Mouse (Mus musculus): ENCODE results near the gene Ccl6. TPM values are rescaled to one million over a fixed set of nuclear protein-coding genes. Genes with fewer than 3 reads are reported as not detected.

The Ccl6 gene
- total RNA-seq (2023; ENCODE audit: inconsistent age) = 0.48 to 3.4 TPM (median 1.1 TPM) in 4 replicates

GRCm38 (mm10) chr11:83592853-83593252 lies at the start of gene Ccl6:
Gene Ccl6, minus strand, starts transcription at chr11:83593087.

DNA sequence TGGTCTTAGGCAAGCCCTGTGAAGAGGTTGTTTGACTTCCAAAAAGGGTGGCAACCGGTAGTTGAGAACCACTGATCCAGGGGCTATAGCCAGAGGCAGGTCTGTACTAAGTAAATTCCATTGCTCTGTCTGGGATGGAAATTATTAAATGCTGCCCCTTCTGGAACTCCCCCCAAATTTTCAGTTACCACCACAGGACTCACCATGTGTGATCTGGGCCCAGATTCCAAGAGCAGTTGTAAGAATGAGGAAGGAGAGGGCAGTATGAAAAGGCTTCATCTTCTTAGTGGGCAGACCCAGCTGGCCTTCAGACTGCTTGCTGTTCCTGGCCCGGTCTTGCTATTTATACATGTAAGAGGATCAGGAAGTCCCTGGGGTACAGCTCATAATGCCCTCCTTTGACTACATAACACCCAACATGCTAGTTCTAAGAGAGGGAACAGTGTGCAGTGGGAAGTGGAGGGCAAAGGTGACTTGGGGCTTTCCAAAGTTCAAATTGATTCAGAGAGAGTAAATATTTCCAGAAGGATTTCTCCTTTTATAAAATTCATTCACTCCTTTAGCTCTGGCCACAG lies 14.6 kb downstream of the Ccl6 start, which contains the start of gene Ccl9:
Ccl9 (minus strand) TSS at position 451 of the 575 bp plus-strand sequence.

Other genes with a start within 250 kb of the Ccl6 start
- 0.87 to 1.4 TPM (median 1.1 TPM) in 4 replicates for gene Rasl10b, start 183.9 kb downstream of the Ccl6 start, total RNA-seq (2023; ENCODE audit: inconsistent age)
- not detected in 4 replicates for gene Gas2l2, start 163.6 kb downstream of the Ccl6 start, total RNA-seq (2023; ENCODE audit: inconsistent age)
- 0.87 TPM in 1 of 4 replicates, not detected in the others for gene 1700020L24Rik, start 155.4 kb downstream of the Ccl6 start, total RNA-seq (2023; ENCODE audit: inconsistent age)
- gene Mmp28, start 130.0 kb downstream of the Ccl6 start, total RNA-seq (2023; ENCODE audit: inconsistent age) = 0.83 TPM in 1 of 4 replicates, not detected in the others
- gene Taf15, start 120.0 kb downstream of the Ccl6 start, total RNA-seq (2023; ENCODE audit: inconsistent age) = 148 to 177 TPM (median 160 TPM) in 4 replicates
- gene Heatr9, start 70.9 kb downstream of the Ccl6 start, total RNA-seq (2023; ENCODE audit: inconsistent age) = 0.27 TPM in 1 of 4 replicates, not detected in the others
- gene Ccl5, start 62.6 kb downstream of the Ccl6 start, total RNA-seq (2023; ENCODE audit: inconsistent age) = 4.5 to 7.8 TPM (median 6.5 TPM) in 4 replicates
- 0.27 to 1.2 TPM in 2 of 4 replicates, not detected in the others for gene Ccl9, start 14.5 kb downstream of the Ccl6 start, total RNA-seq (2023; ENCODE audit: inconsistent age)
- not detected in 4 replicates for gene Rpl9-ps1, start 52.5 kb upstream of the Ccl6 start, total RNA-seq (2023; ENCODE audit: inconsistent age)
- 18.2 to 22.4 TPM (median 21.0 TPM) in 4 replicates for gene Ccl3, start 56.3 kb upstream of the Ccl6 start, total RNA-seq (2023; ENCODE audit: inconsistent age)
- 3.7 to 9.7 TPM (median 5.5 TPM) in 4 replicates for gene Ccl4, start 69.5 kb upstream of the Ccl6 start, total RNA-seq (2023; ENCODE audit: inconsistent age)
- 5.2 to 9.3 TPM (median 7.7 TPM) in 4 replicates for gene Wfdc17, start 110.9 kb upstream of the Ccl6 start, total RNA-seq (2023; ENCODE audit: inconsistent age)
- 0.90 TPM in 1 of 4 replicates, not detected in the others for gene Wfdc18, start 115.9 kb upstream of the Ccl6 start, total RNA-seq (2023; ENCODE audit: inconsistent age)
- 1.4 to 5.6 TPM (median 3.1 TPM) in 4 replicates for gene Wfdc21, start 153.9 kb upstream of the Ccl6 start, total RNA-seq (2023; ENCODE audit: inconsistent age)
- 49.8 to 55.3 TPM (median 54.1 TPM) in 4 replicates for gene Heatr6, start 160.6 kb upstream of the Ccl6 start, total RNA-seq (2023; ENCODE audit: inconsistent age)

Data from B cell, adult (primary cell).